In the genomic region with DNA sequence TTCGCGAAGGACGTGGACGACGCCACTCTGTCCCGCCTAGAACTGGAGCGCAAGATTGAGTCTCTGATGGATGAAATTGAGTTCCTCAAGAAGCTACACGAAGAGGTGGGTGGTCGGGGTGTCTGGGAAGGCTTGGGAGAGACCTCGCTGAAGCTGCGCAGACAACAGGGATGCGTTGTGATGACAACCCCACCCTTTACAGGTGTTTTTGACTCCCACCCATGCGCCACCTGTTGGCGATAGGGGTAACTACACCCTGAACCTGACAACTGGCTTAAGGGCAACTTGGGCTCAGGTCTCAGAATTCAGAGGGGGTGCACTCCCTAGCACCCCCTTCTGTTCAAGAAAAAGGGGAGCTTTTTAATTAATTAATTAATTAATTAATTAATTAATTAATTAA, we compare ENCODE assay signal across 9 mouse cellular contexts. TPM values are rescaled to one million over a fixed set of nuclear protein-coding genes. Genes with fewer than 3 reads are reported as not detected.
A peak's percentile ranks its signal among the peaks of the same experiment; 100 is the strongest.
DNase-seq lines count a peak whose midpoint lies in the region; ATAC-seq and TF ChIP-seq lines count a peak whose summit lies in the region.
"Had no signal": no experiment of that assay in that cellular context is flagged by ENCODE, and none has a peak within 500 bp of the region (broad histone marks: within the 10 kb centered on the region; RNA-seq: fewer than 3 reads in every experiment).

No protein-coding gene starts in this region.

- peak overlapping the region; percentile 63; the same call in 1 of the 2 replicates for H3K4me2 ChIP-seq in kidney, postnatal 0 days (ENCODE audit: low read length)
- no peak overlapping the region for H3K4me2 ChIP-seq in kidney, embryonic 14.5 days (replicated peaks; ENCODE audit: low read depth, low read length)
- peak overlapping the region; percentile 88 for H3K4me2 ChIP-seq in heart, embryonic 15.5 days
- H3K4me2 ChIP-seq in liver, postnatal 0 days (ENCODE audit: low read depth, low read length) = no peak overlapping the region

- H3K9me3 ChIP-seq in kidney, postnatal 0 days (replicated peaks; ENCODE audit: low read length) = no peaks in the 10 kb centered on the region
- no peaks in the 10 kb centered on the region for H3K9me3 ChIP-seq in kidney, embryonic 14.5 days (ENCODE audit: control insufficient read depth, low read length)
- no peaks in the 10 kb centered on the region for H3K9me3 ChIP-seq in heart, embryonic 15.5 days (replicated peaks)
- H3K9me3 ChIP-seq in liver, postnatal 0 days (ENCODE audit: low read length) = no peaks in the 10 kb centered on the region

- no peak for TF ChIP-seq EP300 in liver, postnatal 0 days (IDR thresholded peaks at IDR 0.05; ENCODE audit: low read depth)

- ATAC-seq in kidney, postnatal 0 days (replicated peaks; ENCODE audit: low FRiP score, low read depth) = no peak
- ATAC-seq in kidney, embryonic 14.5 days (ENCODE audit: low FRiP score, low TSS enrichment) = no peak
- ATAC-seq in heart, embryonic 15.5 days (replicated peaks; ENCODE audit: insufficient number of reproducible peaks, insufficient read depth, low FRiP score, low read depth) = no peak
- ATAC-seq in liver, postnatal 0 days = peak; percentile 4; the same call in 1 of the 2 replicates

- H3K27me3 ChIP-seq in kidney, postnatal 0 days (ENCODE audit: insufficient read depth, low read length) = peaks cover 47% of the 10 kb centered on the region
- H3K27me3 ChIP-seq in kidney, embryonic 14.5 days (ENCODE audit: control insufficient read depth, insufficient read depth, low read length) = peaks cover 65% of the 10 kb centered on the region
- peaks cover 95% of the 10 kb centered on the region for H3K27me3 ChIP-seq in heart, embryonic 15.5 days
- H3K27me3 ChIP-seq in liver, postnatal 0 days (ENCODE audit: insufficient read depth, low read length) = peaks cover 70% of the 10 kb centered on the region

- peaks cover 20% of the 10 kb centered on the region; the same call in 1 of the 2 replicates for H3K4me1 ChIP-seq in kidney, postnatal 0 days (replicated peaks; ENCODE audit: insufficient read depth, low read length)
- H3K4me1 ChIP-seq in kidney, embryonic 14.5 days (ENCODE audit: control insufficient read depth, insufficient read depth, low read length) = peaks cover 17% of the 10 kb centered on the region
- no peaks in the 10 kb centered on the region for H3K4me1 ChIP-seq in bone marrow, adult 2 months (ENCODE audit: control insufficient read depth, insufficient read depth, low read length)
- H3K4me1 ChIP-seq in heart, embryonic 15.5 days (replicated peaks) = peaks cover 26% of the 10 kb centered on the region
- peaks cover 9% of the 10 kb centered on the region for H3K4me1 ChIP-seq in liver, postnatal 0 days (ENCODE audit: insufficient read depth)

- WGBS in kidney, postnatal 0 days = 4% methylated on average over 14 of the region's 14 CpGs
- WGBS in kidney, embryonic 14.5 days = 5% methylated on average over 14 of the region's 14 CpGs
- WGBS in bone marrow, adult 2 months = 17% methylated on average over 14 of the region's 14 CpGs
- 7% methylated on average over 14 of the region's 14 CpGs for WGBS in heart, embryonic 15.5 days
- WGBS in liver, postnatal 0 days (ENCODE audit: insufficient replicate concordance) = 13% methylated on average over 14 of the region's 14 CpGs

- DNase-seq in kidney, postnatal 0 days (ENCODE audit: low spot score) = peak; percentile 54
- DNase-seq in liver, postnatal 0 days = peak; percentile 71
- DNase-seq in retina, postnatal 1 day = peak; percentile 52
- DNase-seq in layer of hippocampus, adult 9-11 months = no peak
- no peak for DNase-seq in right cerebral cortex, postnatal 4 days

- H3K4me3 ChIP-seq in kidney, postnatal 0 days (replicated peaks; ENCODE audit: low read depth, low read length) = no peak overlapping the region
- H3K4me3 ChIP-seq in kidney, embryonic 14.5 days (ENCODE audit: low read length) = no peak overlapping the region; the same call in 1 of the 2 replicates
- no peak overlapping the region for H3K4me3 ChIP-seq in bone marrow, adult 2 months (replicated peaks; ENCODE audit: control insufficient read depth, low read depth, low read length)
- H3K4me3 ChIP-seq in heart, embryonic 15.5 days = peak overlapping the region; percentile 49
- H3K4me3 ChIP-seq in liver, postnatal 0 days (ENCODE audit: low read depth, low read length) = no peak overlapping the region
- H3K4me3 ChIP-seq: erythroblast, embryonic 14.5 days had no signal

- no peak for TF ChIP-seq POLR2A in bone marrow, adult 2 months (IDR thresholded peaks at IDR 0.05; ENCODE audit: borderline replicate concordance, control insufficient read depth, low read depth, low read length)

- peak; percentile 70 for TF ChIP-seq CTCF in kidney, postnatal 0 days (IDR thresholded peaks at IDR 0.05; ENCODE audit: low read depth)
- peak; percentile 82 for TF ChIP-seq CTCF in bone marrow, adult 2 months (IDR thresholded peaks at IDR 0.05; ENCODE audit: control insufficient read depth, insufficient read depth, low read length)
- peak; percentile 82 for TF ChIP-seq CTCF in liver, postnatal 0 days (IDR thresholded peaks at IDR 0.05; ENCODE audit: low read depth)

- H3K27ac ChIP-seq in kidney, postnatal 0 days = no peak overlapping the region
- H3K27ac ChIP-seq in kidney, embryonic 14.5 days (ENCODE audit: low read depth, low read length) = no peak overlapping the region
- H3K27ac ChIP-seq in bone marrow, adult 2 months (ENCODE audit: control insufficient read depth, insufficient read depth, low read depth, low read length, poor library complexity) = no peak overlapping the region
- H3K27ac ChIP-seq in heart, embryonic 15.5 days = no peak overlapping the region
- H3K27ac ChIP-seq in liver, postnatal 0 days (ENCODE audit: low read depth) = no peak overlapping the region

- no peaks in the 10 kb centered on the region for H3K36me3 ChIP-seq in kidney, postnatal 0 days (ENCODE audit: insufficient read depth, low read length)
- H3K36me3 ChIP-seq in kidney, embryonic 14.5 days (ENCODE audit: control insufficient read depth, insufficient read depth, low read length) = no peaks in the 10 kb centered on the region
- H3K36me3 ChIP-seq in heart, embryonic 15.5 days = no peaks in the 10 kb centered on the region
- no peaks in the 10 kb centered on the region for H3K36me3 ChIP-seq in liver, postnatal 0 days (replicated peaks; ENCODE audit: insufficient read depth, low read length)

- H3K9ac ChIP-seq in kidney, postnatal 0 days (ENCODE audit: low read depth, low read length) = no peak overlapping the region
- H3K9ac ChIP-seq in kidney, embryonic 14.5 days (ENCODE audit: low read depth, low read length) = no peak overlapping the region
- no peak overlapping the region for H3K9ac ChIP-seq in heart, embryonic 15.5 days
- H3K9ac ChIP-seq in liver, postnatal 0 days (replicated peaks) = no peak overlapping the region

RNA-seq across cellular contexts. Expression of a gene that starts 1.4 kb away (rescaled TPM):
- polyA plus RNA-seq in kidney, postnatal 0 days (2015; fragmentation: Nextera tagmentation; extraction: Ambion mirVana) = 0.26 and 0.82 TPM in 2 replicates
- polyA plus RNA-seq in kidney, embryonic 14.5 days (2014; fragmentation: Nextera tagmentation; extraction: Ambion mirVana) = 0.13 and 0.31 TPM in 2 replicates
- not detected in 2 replicates for polyA plus RNA-seq in bone marrow, adult 2 months (2011; ENCODE audit: insufficient read depth, insufficient read length, low replicate concordance, missing spikeins)
- polyA plus RNA-seq in heart, embryonic 15.5 days (2015; fragmentation: Nextera tagmentation; extraction: Ambion mirVana) = 1.1 and 12.9 TPM in 2 replicates
- 0.53 and 0.85 TPM in 2 replicates for polyA plus RNA-seq in liver, postnatal 0 days (2015; fragmentation: Nextera tagmentation; extraction: Ambion mirVana)
- polyA plus RNA-seq: erythroblast, embryonic 14.5 days had no signal

RNA-seq across cellular contexts. Expression of a gene that starts 18.0 kb away (rescaled TPM):
- polyA plus RNA-seq in kidney, postnatal 0 days (2015; fragmentation: Nextera tagmentation; extraction: Ambion mirVana) = 11.4 and 11.5 TPM in 2 replicates
- 27.3 and 31.7 TPM in 2 replicates for polyA plus RNA-seq in kidney, embryonic 14.5 days (2014; fragmentation: Nextera tagmentation; extraction: Ambion mirVana)
- polyA plus RNA-seq in bone marrow, adult 2 months (2011; ENCODE audit: insufficient read depth, insufficient read length, low replicate concordance, missing spikeins) = 94.5 and 103 TPM in 2 replicates
- 26.8 and 27.9 TPM in 2 replicates for polyA plus RNA-seq in heart, embryonic 15.5 days (2015; fragmentation: Nextera tagmentation; extraction: Ambion mirVana)
- polyA plus RNA-seq in liver, postnatal 0 days (2015; fragmentation: Nextera tagmentation; extraction: Ambion mirVana) = 5.6 and 6.7 TPM in 2 replicates

RNA-seq across cellular contexts. Expression of a gene that starts 26.6 kb away (rescaled TPM):
- 170 and 178 TPM in 2 replicates for polyA plus RNA-seq in kidney, postnatal 0 days (2015; fragmentation: Nextera tagmentation; extraction: Ambion mirVana)
- 187 and 196 TPM in 2 replicates for polyA plus RNA-seq in kidney, embryonic 14.5 days (2014; fragmentation: Nextera tagmentation; extraction: Ambion mirVana)
- polyA plus RNA-seq in bone marrow, adult 2 months (2011; ENCODE audit: insufficient read depth, insufficient read length, low replicate concordance, missing spikeins) = 168 and 176 TPM in 2 replicates
- polyA plus RNA-seq in heart, embryonic 15.5 days (2015; fragmentation: Nextera tagmentation; extraction: Ambion mirVana) = 117 and 139 TPM in 2 replicates
- 149 and 152 TPM in 2 replicates for polyA plus RNA-seq in liver, postnatal 0 days (2015; fragmentation: Nextera tagmentation; extraction: Ambion mirVana)

RNA-seq across cellular contexts. Expression of a gene that starts 31.3 kb away (rescaled TPM):
- polyA plus RNA-seq in kidney, postnatal 0 days (2015; fragmentation: Nextera tagmentation; extraction: Ambion mirVana) = 1.3 TPM in 2 replicates
- 0.43 and 1.3 TPM in 2 replicates for polyA plus RNA-seq in kidney, embryonic 14.5 days (2014; fragmentation: Nextera tagmentation; extraction: Ambion mirVana)
- 0.66 and 2.4 TPM in 2 replicates for polyA plus RNA-seq in bone marrow, adult 2 months (2011; ENCODE audit: insufficient read depth, insufficient read length, low replicate concordance, missing spikeins)
- 0.15 and 0.26 TPM in 2 replicates for polyA plus RNA-seq in heart, embryonic 15.5 days (2015; fragmentation: Nextera tagmentation; extraction: Ambion mirVana)
- polyA plus RNA-seq in liver, postnatal 0 days (2015; fragmentation: Nextera tagmentation; extraction: Ambion mirVana) = 0.12 TPM in 1 of 2 replicates, not detected in the other
- polyA plus RNA-seq: erythroblast, embryonic 14.5 days had no signal

RNA-seq across cellular contexts. Expression of a gene that starts 36.6 kb away (rescaled TPM):
- polyA plus RNA-seq in kidney, postnatal 0 days (2015; fragmentation: Nextera tagmentation; extraction: Ambion mirVana) = 8.8 TPM in 2 replicates
- 5.4 and 7.1 TPM in 2 replicates for polyA plus RNA-seq in kidney, embryonic 14.5 days (2014; fragmentation: Nextera tagmentation; extraction: Ambion mirVana)
- 1.6 TPM in 1 of 2 replicates, not detected in the other for polyA plus RNA-seq in bone marrow, adult 2 months (2011; ENCODE audit: insufficient read depth, insufficient read length, low replicate concordance, missing spikeins)
- 0.55 and 1.0 TPM in 2 replicates for polyA plus RNA-seq in heart, embryonic 15.5 days (2015; fragmentation: Nextera tagmentation; extraction: Ambion mirVana)
- 28.2 and 29.6 TPM in 2 replicates for polyA plus RNA-seq in liver, postnatal 0 days (2015; fragmentation: Nextera tagmentation; extraction: Ambion mirVana)

Comparison
In these comparisons a context has a peak if more than half of its experiments do, and no peak if none do; other contexts are left out.
1. H3K4me2 ChIP-seq: peak in kidney, postnatal 0 days (single experiment) and heart, embryonic 15.5 days (single experiment); none in kidney, embryonic 14.5 days (single experiment) and liver, postnatal 0 days (single experiment).
2. DNase-seq: peak in kidney, postnatal 0 days (single experiment), liver, postnatal 0 days (single experiment) and retina, postnatal 1 day (single experiment); none in layer of hippocampus, adult 9-11 months (single experiment) and right cerebral cortex, postnatal 4 days (single experiment).
3. Peak in every context shown above with its lines, with median percentiles within 50 percentile points of each other: CTCF ChIP-seq.